Mouse (Mus musculus): ENCODE results near the gene Ptprg. TPM values are rescaled to one million over a fixed set of nuclear protein-coding genes. Genes with fewer than 3 reads are reported as not detected.

The Ptprg gene
- total and polyA plus RNA-seq, 3 experiments = 25.1 to 57.1 (median 54.0) TPM

DNA sequence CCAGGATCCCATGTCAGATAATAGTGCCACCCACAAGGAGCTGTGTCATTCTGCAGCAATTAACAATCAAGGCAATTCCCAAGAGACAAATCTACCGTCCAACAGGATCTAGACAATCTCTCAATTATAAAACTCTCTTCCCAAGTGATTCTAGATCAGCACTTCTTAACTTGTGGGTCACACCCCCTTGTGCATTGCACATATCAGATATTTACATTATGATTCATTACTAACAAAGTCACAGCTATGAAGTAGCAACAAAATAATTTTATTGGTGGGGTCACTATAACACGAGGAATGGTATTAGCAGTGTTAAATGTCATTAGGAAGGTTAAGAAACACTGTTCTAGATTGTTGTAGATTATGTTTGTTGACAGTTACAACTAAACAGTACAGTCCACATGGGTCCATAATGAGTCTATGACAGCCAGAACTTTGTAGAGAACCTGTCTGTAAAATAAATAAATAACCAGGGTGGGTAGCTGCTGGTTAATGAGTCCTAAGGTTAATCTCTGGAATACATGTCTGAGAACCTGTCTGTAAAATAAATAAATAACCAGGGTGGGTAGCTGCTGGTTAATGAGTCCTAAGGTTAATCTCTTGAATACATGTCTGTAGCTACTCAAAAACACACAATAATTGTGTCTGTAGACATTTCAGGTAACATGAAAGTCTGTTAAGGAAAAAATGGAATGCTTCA is 520.2 kb downstream of the Ptprg start:
- Histone ChIP-seq H3K9ac (ENCODE audit: low read depth, low read length) (no peak overlapping the region), H3K27ac (no peak overlapping the region), H3K4me3 (no peak overlapping the region), H3K79me2 (replicated peaks; ENCODE audit: control insufficient read depth, insufficient read depth, low read length) (no peaks in the 10 kb centered on the region), H3K4me1 (ENCODE audit: control insufficient read depth, insufficient read depth, low read length) (no peaks in the 10 kb centered on the region), H3K36me3 (ENCODE audit: control insufficient read depth, insufficient read depth, low read length) (no peaks in the 10 kb centered on the region), H3K27me3 (ENCODE audit: control insufficient read depth, insufficient read depth, low read length) (no peaks in the 10 kb centered on the region)
- TF ChIP-seq POLR2A (IDR thresholded peaks at IDR 0.05; ENCODE audit: insufficient read depth, low read depth, low read length) (no peak), CTCF (IDR thresholded peaks at IDR 0.05) (no peak), EP300 (IDR thresholded peaks at IDR 0.05; ENCODE audit: insufficient read depth, low read depth, low read length) (no peak)
- 67% methylated on average over 2 of the region's 2 CpGs for WGBS
- no peak for DNase-seq
- intact Hi-C loops (cut with DNase I) = no loop called here

DNA sequence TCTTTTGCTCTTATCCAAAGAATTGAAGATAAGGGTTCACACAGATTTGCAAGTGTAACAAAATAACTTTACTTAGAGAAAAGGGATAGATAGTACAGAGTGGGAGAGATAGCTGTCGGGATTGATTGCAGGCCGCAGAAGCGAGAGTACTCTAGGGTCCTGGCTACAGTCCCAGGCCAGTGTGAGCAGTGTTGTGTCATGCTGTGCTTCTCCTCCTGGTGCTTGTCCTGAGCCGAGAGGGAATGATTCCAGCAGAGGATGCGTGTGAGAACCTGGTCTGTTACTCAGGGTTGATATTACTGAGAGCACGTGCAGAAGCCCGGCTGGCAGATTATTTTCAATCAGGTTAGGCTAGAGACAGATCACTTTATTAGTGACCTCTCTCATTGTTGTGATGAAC is 523.9 kb downstream of the Ptprg start:
- H3K79me2 ChIP-seq (replicated peaks; ENCODE audit: control insufficient read depth, insufficient read depth, low read length) = no peaks in the 10 kb centered on the region
- H3K4me3 ChIP-seq = no peak overlapping the region
- no peaks in the 10 kb centered on the region for H3K4me1 ChIP-seq (ENCODE audit: control insufficient read depth, insufficient read depth, low read length)
- H3K36me3 ChIP-seq (ENCODE audit: control insufficient read depth, insufficient read depth, low read length) = no peaks in the 10 kb centered on the region
- intact Hi-C loops (cut with DNase I) = no loop called here
- 46% methylated on average over 7 of the region's 7 CpGs for WGBS
- H3K9ac ChIP-seq (ENCODE audit: low read depth, low read length) = no peak overlapping the region
- DNase-seq = peak in 1 of 2 experiments; percentile 32
- H3K27ac ChIP-seq = no peak overlapping the region
- H3K27me3 ChIP-seq (ENCODE audit: control insufficient read depth, insufficient read depth, low read length) = no peaks in the 10 kb centered on the region
- TF ChIP-seq CTCF (IDR thresholded peaks at IDR 0.05) = no peak
- TF ChIP-seq POLR2A (IDR thresholded peaks at IDR 0.05; ENCODE audit: insufficient read depth, low read depth, low read length) = no peak
- 0 out of 2 replicates have a peak, but pooled peaks have one; percentile 25 for TF ChIP-seq EP300 (IDR thresholded peaks at IDR 0.05; ENCODE audit: insufficient read depth, low read depth, low read length)

DNA sequence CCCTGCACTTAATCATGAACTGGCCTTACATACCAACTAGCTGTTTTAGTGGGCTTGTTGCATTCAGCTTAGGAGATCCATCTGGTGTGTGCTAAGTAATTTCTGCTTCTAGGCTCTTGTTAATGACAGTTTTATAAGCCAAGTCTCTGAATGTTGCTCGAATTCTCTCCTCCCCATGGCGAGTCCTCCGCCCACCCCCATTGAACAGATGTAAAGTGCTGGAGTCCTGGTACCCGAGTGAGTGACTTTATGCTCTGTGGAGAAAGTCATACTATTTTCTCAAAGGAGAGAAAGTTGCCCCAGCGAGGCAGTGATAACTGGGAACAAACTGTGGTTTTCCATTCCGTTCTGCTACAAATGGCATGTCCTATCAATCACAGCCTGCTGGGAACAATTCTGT is 525.9 kb downstream of the Ptprg start:
- Histone ChIP-seq H3K9ac (ENCODE audit: low read depth, low read length) (no peak overlapping the region), H3K79me2 (replicated peaks; ENCODE audit: control insufficient read depth, insufficient read depth, low read length) (no peaks in the 10 kb centered on the region), H3K4me3 (no peak overlapping the region), H3K27me3 (ENCODE audit: control insufficient read depth, insufficient read depth, low read length) (no peaks in the 10 kb centered on the region), H3K36me3 (ENCODE audit: control insufficient read depth, insufficient read depth, low read length) (no peaks in the 10 kb centered on the region), H3K4me1 (ENCODE audit: control insufficient read depth, insufficient read depth, low read length) (no peaks in the 10 kb centered on the region), H3K27ac (no peak overlapping the region)
- WGBS = 85% methylated on average over 6 of the region's 6 CpGs
- DNase-seq = no peak
- intact Hi-C loops (cut with DNase I) = no loop called here
- no peak for TF ChIP-seq CTCF (IDR thresholded peaks at IDR 0.05)
- no peak for TF ChIP-seq EP300 (IDR thresholded peaks at IDR 0.05; ENCODE audit: insufficient read depth, low read depth, low read length)
- TF ChIP-seq POLR2A (IDR thresholded peaks at IDR 0.05; ENCODE audit: insufficient read depth, low read depth, low read length) = no peak

DNA sequence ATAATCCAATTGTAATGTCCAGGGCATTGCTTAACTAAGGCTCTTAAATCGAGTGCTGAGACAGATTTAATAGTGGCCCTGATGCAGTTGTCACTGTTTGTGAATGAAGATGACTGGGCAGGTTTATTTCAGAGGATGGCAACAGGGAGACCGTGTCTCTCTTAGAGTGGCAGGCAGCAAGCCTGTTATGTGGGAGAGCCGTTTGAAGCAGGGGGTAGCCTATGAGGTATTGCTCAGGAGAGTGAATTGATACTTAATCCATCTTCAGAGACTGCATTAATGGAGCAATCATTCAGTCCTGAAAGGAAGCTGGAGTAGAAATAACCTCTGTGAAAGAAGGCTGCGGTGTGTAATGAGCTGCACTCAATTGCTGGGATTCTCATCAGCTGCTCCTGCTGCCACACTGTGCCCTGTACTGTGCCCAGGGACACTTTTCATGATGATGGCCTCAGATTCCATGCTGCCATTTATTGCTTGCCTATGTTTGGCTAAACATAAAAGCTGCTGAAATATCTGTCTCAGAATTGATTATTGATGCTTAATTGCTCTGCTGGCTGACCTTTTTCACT is 526.6 kb downstream of the Ptprg start:
- Histone ChIP-seq H3K36me3 (ENCODE audit: control insufficient read depth, insufficient read depth, low read length) (no peaks in the 10 kb centered on the region), H3K27me3 (ENCODE audit: control insufficient read depth, insufficient read depth, low read length) (no peaks in the 10 kb centered on the region), H3K4me3 (no peak overlapping the region), H3K4me1 (ENCODE audit: control insufficient read depth, insufficient read depth, low read length) (no peaks in the 10 kb centered on the region), H3K79me2 (replicated peaks; ENCODE audit: control insufficient read depth, insufficient read depth, low read length) (no peaks in the 10 kb centered on the region), H3K9ac (ENCODE audit: low read depth, low read length) (no peak overlapping the region), H3K27ac (no peak overlapping the region)
- intact Hi-C loops (cut with DNase I) = no loop called here
- WGBS = 79% methylated on average over 4 of the region's 4 CpGs
- TF ChIP-seq EP300 (IDR thresholded peaks at IDR 0.05; ENCODE audit: insufficient read depth, low read depth, low read length) (no peak), CTCF (IDR thresholded peaks at IDR 0.05) (no peak), POLR2A (IDR thresholded peaks at IDR 0.05; ENCODE audit: insufficient read depth, low read depth, low read length) (no peak)
- no peak for DNase-seq

DNA sequence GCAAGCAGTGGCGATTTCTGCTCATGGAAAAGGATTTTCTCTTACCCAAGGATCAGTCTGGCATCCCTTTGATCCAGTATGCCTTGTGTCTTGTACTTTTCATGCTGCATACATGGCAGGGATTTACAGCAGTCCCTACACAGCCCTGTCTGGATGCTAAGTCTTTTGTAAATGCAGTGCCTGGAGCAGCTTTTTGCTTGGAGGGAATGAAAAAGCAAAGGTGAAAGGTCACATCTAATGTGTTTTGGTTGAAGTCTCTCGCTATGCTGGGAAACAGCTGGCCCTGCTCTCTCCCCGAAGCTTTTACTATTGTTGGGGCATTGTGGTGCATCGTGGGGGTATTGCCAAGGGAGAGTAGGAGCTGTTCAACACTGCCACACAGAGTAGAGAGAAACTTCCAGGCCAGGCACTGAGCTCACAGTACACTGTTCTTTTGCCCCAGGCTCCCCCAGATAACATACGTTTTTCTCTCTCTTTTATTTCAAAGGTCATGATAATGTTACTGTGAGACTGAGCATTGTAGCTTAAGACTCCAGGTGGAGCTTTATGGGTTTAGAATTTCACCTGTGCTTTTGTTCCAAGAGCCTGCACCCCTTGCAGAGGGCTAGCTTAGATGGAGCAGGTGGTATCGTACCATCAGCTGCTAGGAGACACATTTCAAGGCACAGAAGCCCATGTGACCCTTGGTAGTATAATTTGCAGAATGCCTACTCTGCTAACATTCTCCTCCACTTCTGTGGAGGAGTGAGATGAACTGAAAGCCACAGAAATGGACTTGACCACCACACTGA is 529.0 kb downstream of the Ptprg start:
- TF ChIP-seq CTCF (IDR thresholded peaks at IDR 0.05) (no peak), POLR2A (IDR thresholded peaks at IDR 0.05; ENCODE audit: insufficient read depth, low read depth, low read length) (no peak), EP300 (IDR thresholded peaks at IDR 0.05; ENCODE audit: insufficient read depth, low read depth, low read length) (no peak)
- DNase-seq = no peak
- no peaks in the 10 kb centered on the region for H3K4me1 ChIP-seq (ENCODE audit: control insufficient read depth, insufficient read depth, low read length)
- no peak overlapping the region for H3K9ac ChIP-seq (ENCODE audit: low read depth, low read length)
- no peaks in the 10 kb centered on the region for H3K36me3 ChIP-seq (ENCODE audit: control insufficient read depth, insufficient read depth, low read length)
- intact Hi-C loops (cut with DNase I) = no loop called here
- H3K27me3 ChIP-seq (ENCODE audit: control insufficient read depth, insufficient read depth, low read length) = no peaks in the 10 kb centered on the region
- no peak overlapping the region for H3K4me3 ChIP-seq
- 82% methylated on average over 6 of the region's 6 CpGs for WGBS
- H3K79me2 ChIP-seq (replicated peaks; ENCODE audit: control insufficient read depth, insufficient read depth, low read length) = no peaks in the 10 kb centered on the region
- no peak overlapping the region for H3K27ac ChIP-seq

DNA sequence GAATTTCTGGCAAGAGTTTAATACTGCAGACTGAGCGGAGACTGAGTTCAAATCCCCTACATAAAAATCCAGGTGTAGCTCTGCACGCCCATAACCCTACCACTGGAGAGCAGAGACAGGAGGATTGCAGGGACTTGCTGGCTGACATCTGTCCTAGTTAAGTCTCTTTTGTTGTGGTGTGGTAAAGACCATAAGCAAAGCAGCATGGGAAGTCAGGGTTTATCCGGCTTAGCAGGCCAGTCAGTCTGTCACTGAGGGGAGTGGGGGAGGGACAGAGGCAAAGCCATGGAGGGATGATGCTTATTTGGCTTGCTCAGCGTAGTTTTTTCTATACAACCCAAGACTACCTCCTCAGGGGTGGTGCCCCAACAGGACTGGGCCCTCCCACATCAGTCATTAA is 530.7 kb downstream of the Ptprg start:
- DNase-seq = no peak
- Histone ChIP-seq H3K27ac (no peak overlapping the region), H3K27me3 (ENCODE audit: control insufficient read depth, insufficient read depth, low read length) (no peaks in the 10 kb centered on the region), H3K9ac (ENCODE audit: low read depth, low read length) (no peak overlapping the region), H3K79me2 (replicated peaks; ENCODE audit: control insufficient read depth, insufficient read depth, low read length) (no peaks in the 10 kb centered on the region), H3K36me3 (ENCODE audit: control insufficient read depth, insufficient read depth, low read length) (no peaks in the 10 kb centered on the region), H3K4me1 (ENCODE audit: control insufficient read depth, insufficient read depth, low read length) (no peaks in the 10 kb centered on the region), H3K4me3 (no peak overlapping the region)
- TF ChIP-seq EP300 (IDR thresholded peaks at IDR 0.05; ENCODE audit: insufficient read depth, low read depth, low read length) = no peak
- no peak for TF ChIP-seq CTCF (IDR thresholded peaks at IDR 0.05)
- no peak for TF ChIP-seq POLR2A (IDR thresholded peaks at IDR 0.05; ENCODE audit: insufficient read depth, low read depth, low read length)
- 92% methylated on average over 4 of the region's 4 CpGs for WGBS
- intact Hi-C loops (cut with DNase I) = no loop called here
